Mouse (Mus musculus) hindbrain, postnatal 0 days (tissue): ENCODE measurements around the gene Cuta. TPM values are rescaled to one million over a fixed set of nuclear protein-coding genes. Genes with fewer than 3 reads are reported as not detected.

ENCODE experiments used
- ATAC-seq: fragments of 200-750 bp; cut with Nextera tagmentation; 2 replicates; pipeline ENCODE4 v1.8.0; 2017; ENCODE audit warnings: mild to moderate bottlenecking, moderate TSS enrichment, moderate library complexity
- DNase-seq: peaks from one replicate; pipeline ENCODE4 v3.0.0-alpha.2; 2015; ENCODE audit warnings: low spot score
- H3K27ac ChIP-seq: fragments of 300-500 bp; sonication (generic); 2 replicates; pipeline ENCODE4 v1.5.1; 2014; ENCODE audit warnings: mild to moderate bottlenecking
- H3K27me3 ChIP-seq: fragments of 300-500 bp; sonication (generic); 2 replicates; pipeline ENCODE4 v1.6.1; 2014; ENCODE audit warnings: low read length, mixed read lengths; ENCODE audit not compliant: insufficient read depth
- H3K36me3 ChIP-seq: fragments of 300-500 bp; sonication (generic); 2 replicates; pipeline ENCODE4 v1.6.1; 2014; ENCODE audit warnings: low read length, mixed read lengths; ENCODE audit not compliant: insufficient read depth
- H3K4me1 ChIP-seq: fragments of 300-500 bp; sonication (generic); 2 replicates; pipeline ENCODE4 v1.6.1; 2014; ENCODE audit warnings: antibody characterized with exemption, low read length, mixed read lengths; ENCODE audit not compliant: insufficient read depth
- H3K4me2 ChIP-seq: fragments of 300-500 bp; sonication (generic); 2 replicates; pipeline ENCODE4 v1.6.1; 2014; ENCODE audit warnings: low read depth, mild to moderate bottlenecking, low read length, moderate library complexity, mixed read lengths
- H3K4me3 ChIP-seq: fragments of 300-500 bp; sonication (generic); 2 replicates; pipeline ENCODE4 v1.5.1; 2014; ENCODE audit warnings: low read length
- H3K9ac ChIP-seq: fragments of 300-500 bp; sonication (generic); replicated peaks from 2 replicates; pipeline ENCODE4 v1.6.1; 2014; ENCODE audit warnings: mild to moderate bottlenecking, low read length, moderate library complexity, mixed read lengths
- H3K9me3 ChIP-seq: fragments of 300-500 bp; sonication (generic); 2 replicates; pipeline ENCODE4 v1.6.1; 2016; ENCODE audit warnings: low read length, mixed read lengths
- CTCF ChIP-seq: IDR thresholded peaks from 2 replicates; pipeline ENCODE4 v1.5.1; 2016; ENCODE audit warnings: antibody characterized with exemption, control low read depth, low read depth
- WGBS: fragments of 180-500 bp; shearing (Covaris S2); extraction: QIAGEN DNeasy Blood & Tissue Kit; methylation state at CpG from one replicate; pipeline ENCODE4 v1.1.7; 2014; 5-methylcytosine and 5-hydroxymethylcytosine counted together
- polyA plus RNA-seq: library from polyadenylated mRNA; unstranded; fragments of >200 nt; fragmentation: Nextera tagmentation; extraction: Ambion mirVana; gene quantifications from 2 replicates; pipeline ENCODE4 v1.2.1, GENCODE M21; 2015
- total RNA-seq: library from RNA; depleted of rRNA; stranded (reverse); fragments of >200 nt; gene quantifications from 2 replicates; pipeline ENCODE4 v1.2.3, GENCODE M21; 2014

Gene Cuta
- total and polyA plus RNA-seq, 2 experiments from 2014 or later: 63.8 to 149 TPM

DNA sequence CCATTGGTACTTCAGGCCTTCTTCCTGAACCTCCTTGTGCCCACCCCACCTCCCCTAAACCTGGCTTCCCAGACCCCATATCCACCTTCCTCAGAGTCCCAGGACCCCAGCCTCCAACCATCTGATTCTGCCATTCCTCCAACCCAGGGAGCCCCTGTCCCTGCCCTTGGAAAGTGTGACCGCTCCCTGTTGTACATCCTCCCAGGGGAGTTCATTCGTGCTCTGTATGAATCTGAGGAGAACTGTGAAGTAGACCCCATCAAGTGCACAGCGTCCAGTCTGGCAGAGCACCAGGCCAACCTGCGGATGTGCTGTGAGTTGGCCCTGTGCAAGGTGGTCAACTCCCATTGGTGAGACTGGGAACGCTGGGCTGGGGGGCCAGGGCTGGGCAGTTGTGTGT is 18.5 kb upstream of the Cuta start:
- peaks cover 74% of the 10 kb centered on the region for H3K36me3 ChIP-seq
- no peaks in the 10 kb centered on the region for H3K9me3 ChIP-seq
- no peak overlapping the region for H3K4me2 ChIP-seq
- 97% methylated on average over 5 of the region's 5 CpGs for WGBS
- no peaks in the 10 kb centered on the region for H3K27me3 ChIP-seq
- peaks cover under 1% of the 10 kb centered on the region; the same call in 1 of the 2 replicates for H3K4me1 ChIP-seq
- no peak for TF ChIP-seq CTCF
- H3K9ac ChIP-seq: no peak overlapping the region
- no peak overlapping the region for H3K4me3 ChIP-seq
- no peak for DNase-seq
- H3K27ac ChIP-seq: no peak overlapping the region
- ATAC-seq: no peak

DNA sequence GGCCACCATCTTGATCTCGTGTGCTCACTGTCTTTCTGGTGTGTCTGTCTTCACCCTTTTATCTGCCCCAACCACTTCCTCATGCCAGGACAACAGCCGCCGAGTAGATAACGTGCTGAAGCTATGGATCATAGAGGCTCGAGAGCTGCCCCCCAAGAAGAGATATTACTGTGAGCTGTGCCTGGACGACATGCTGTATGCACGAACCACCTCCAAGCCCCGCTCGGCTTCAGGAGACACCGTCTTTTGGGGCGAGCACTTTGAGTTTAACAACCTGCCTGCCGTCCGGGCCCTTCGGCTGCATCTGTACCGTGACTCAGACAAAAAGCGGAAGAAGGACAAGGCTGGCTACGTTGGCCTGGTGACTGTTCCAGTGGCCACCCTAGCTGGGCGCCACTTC is 17.5 kb upstream of the Cuta start:
- Histone ChIP-seq H3K4me3 (no peak overlapping the region), H3K36me3 (peaks cover 65% of the 10 kb centered on the region), H3K9me3 (no peaks in the 10 kb centered on the region), H3K9ac (no peak overlapping the region), H3K27ac (no peak overlapping the region), H3K4me1 (peaks cover 10% of the 10 kb centered on the region), H3K4me2 (no peak overlapping the region), H3K27me3 (no peaks in the 10 kb centered on the region)
- ATAC-seq (no peak), DNase-seq (no peak)
- 91% methylated on average over 18 of the region's 18 CpGs for WGBS
- TF ChIP-seq CTCF: no peak

DNA sequence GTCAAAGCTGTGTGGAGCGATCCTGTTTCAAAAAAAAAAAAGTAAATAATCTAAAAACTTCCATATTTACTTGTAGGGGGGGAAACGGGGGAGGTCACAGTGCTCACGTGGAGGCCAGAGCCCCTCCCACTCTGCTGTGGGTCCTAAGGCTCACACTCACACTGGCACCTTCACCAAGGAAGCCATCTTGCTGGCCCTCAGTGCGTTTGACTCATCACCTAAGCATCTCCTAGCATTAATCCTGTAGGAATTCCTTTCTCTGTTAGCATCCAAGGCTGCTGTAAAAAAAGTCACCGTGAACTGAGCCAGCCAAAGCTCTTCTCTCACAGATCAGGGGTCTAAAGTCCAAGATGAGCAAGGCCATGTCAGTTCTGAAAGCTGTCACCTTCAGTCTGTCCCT is 16.9 kb upstream of the Cuta start:
- peaks cover 12% of the 10 kb centered on the region for H3K4me1 ChIP-seq
- H3K4me3 ChIP-seq: no peak overlapping the region
- peaks cover 59% of the 10 kb centered on the region for H3K36me3 ChIP-seq
- no peak overlapping the region for H3K4me2 ChIP-seq
- H3K27ac ChIP-seq: no peak overlapping the region
- DNase-seq: no peak
- 83% methylated on average over 5 of the region's 5 CpGs for WGBS
- ATAC-seq: no peak
- H3K9ac ChIP-seq: no peak overlapping the region
- no peaks in the 10 kb centered on the region for H3K9me3 ChIP-seq
- no peak for TF ChIP-seq CTCF
- no peaks in the 10 kb centered on the region for H3K27me3 ChIP-seq

- Histone ChIP-seq H3K36me3 (peaks cover 38% of the 10 kb centered on the region), H3K4me2 (peak overlapping the region; percentile 89; the same call in 1 of the 2 replicates), H3K9ac (no peak overlapping the region), H3K9me3 (no peaks in the 10 kb centered on the region), H3K4me1 (peaks cover 29% of the 10 kb centered on the region), H3K4me3 (0 out of 2 replicates have a peak overlapping the region, but pooled peaks have one; percentile 2), H3K27me3 (no peaks in the 10 kb centered on the region), H3K27ac (no peak overlapping the region)
- 23% methylated on average over 12 of the region's 16 CpGs for WGBS
- TF ChIP-seq CTCF: no peak
- ATAC-seq: no peak
- no peak for DNase-seq
Measured at GRCm38 (mm10) chr17:26953726-26954125, 14.4 kb upstream of the Cuta start.

- no peak for TF ChIP-seq CTCF
- peaks cover 33% of the 10 kb centered on the region for H3K36me3 ChIP-seq
- H3K27me3 ChIP-seq: no peaks in the 10 kb centered on the region
- DNase-seq (no peak), ATAC-seq (no peak)
- H3K4me1 ChIP-seq: peaks cover 29% of the 10 kb centered on the region
- H3K4me2 ChIP-seq: peak overlapping the region; percentile 89
- 28% methylated on average over 6 of the region's 6 CpGs for WGBS
- H3K9me3 ChIP-seq: no peaks in the 10 kb centered on the region
- peak overlapping the region; percentile 2; the same call in 1 of the 2 replicates for H3K4me3 ChIP-seq
- H3K9ac ChIP-seq: 0 out of 2 replicates have a peak overlapping the region, but pooled peaks have one; percentile 43
- no peak overlapping the region for H3K27ac ChIP-seq
Measured at GRCm38 (mm10) chr17:26953201-26953600, 13.8 kb upstream of the Cuta start.

DNA sequence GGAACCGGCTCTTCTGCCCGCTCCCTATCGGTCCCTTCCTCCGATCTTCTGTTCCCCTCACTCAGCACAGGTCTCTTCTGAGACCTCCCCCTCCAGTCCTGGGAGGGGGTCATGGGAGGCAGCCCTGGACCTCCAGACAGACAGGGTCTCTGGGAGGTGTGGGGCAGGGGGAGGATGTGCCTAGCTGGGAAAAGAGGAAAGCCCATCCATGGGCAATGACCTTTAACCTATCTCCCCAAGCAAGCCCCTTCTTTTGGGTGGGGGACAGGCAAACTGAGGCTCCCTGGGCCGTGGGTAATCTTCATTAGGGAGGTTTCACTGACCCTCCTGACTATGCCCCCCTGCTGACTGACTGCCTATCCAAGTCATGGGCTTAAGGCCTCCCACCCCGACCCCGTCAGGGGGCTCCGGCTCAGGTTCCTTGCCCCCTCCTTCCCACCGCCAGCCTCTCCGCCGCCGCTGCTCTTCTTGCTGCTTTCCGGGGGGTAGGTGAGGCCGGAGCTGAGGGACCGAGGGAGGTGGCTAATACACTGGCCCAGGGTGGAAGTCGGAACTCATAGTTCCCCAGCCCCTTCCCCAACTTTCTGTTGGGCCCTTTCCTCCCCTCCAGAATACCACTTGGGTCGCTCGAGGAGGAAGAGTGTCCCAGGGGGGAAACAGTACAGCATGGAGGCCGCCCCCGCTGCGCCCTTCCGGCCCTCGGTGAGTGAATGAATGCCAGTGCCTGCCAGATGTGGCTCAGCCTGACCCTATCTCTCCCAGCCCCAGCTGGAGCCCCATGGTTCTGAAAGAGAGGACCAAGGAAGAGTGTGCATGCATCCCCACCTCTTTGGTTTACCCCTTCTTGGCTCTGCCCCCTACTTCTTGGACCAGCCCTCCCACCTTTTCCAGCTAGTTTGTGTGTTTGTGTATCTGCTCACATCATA is 12.8 kb upstream of the Cuta start:
- H3K27ac ChIP-seq: peak overlapping the region; percentile 46; the same call in 1 of the 2 replicates
- ATAC-seq: no peak
- WGBS: 8% methylated on average over 22 of the region's 23 CpGs
- peak overlapping the region; percentile 89 for H3K4me2 ChIP-seq
- no peak for TF ChIP-seq CTCF
- H3K9ac ChIP-seq: peak overlapping the region; percentile 43
- H3K27me3 ChIP-seq: no peaks in the 10 kb centered on the region
- H3K4me3 ChIP-seq: peak overlapping the region; percentile 35
- peaks cover 35% of the 10 kb centered on the region for H3K4me1 ChIP-seq
- no peak for DNase-seq
- no peaks in the 10 kb centered on the region for H3K9me3 ChIP-seq
- peaks cover 24% of the 10 kb centered on the region for H3K36me3 ChIP-seq

GRCm38 (mm10) chr17:26951406-26951805 is 12.0 kb upstream of the Cuta start:
- DNase-seq: peak; percentile 94

More at GRCm38 (mm10) chr17:26951406-26951805, 12.0 kb upstream of the Cuta start:
- Histone ChIP-seq H3K4me3 (peak overlapping the region; percentile 35), H3K4me2 (peak overlapping the region; percentile 89), H3K27ac (peak overlapping the region; percentile 71), H3K4me1 (peaks cover 42% of the 10 kb centered on the region), H3K9ac (peak overlapping the region; percentile 43), H3K9me3 (no peaks in the 10 kb centered on the region), H3K27me3 (no peaks in the 10 kb centered on the region), H3K36me3 (peaks cover 16% of the 10 kb centered on the region)
- ATAC-seq: peak; percentile 81
- 0% methylated on average over 9 of the region's 11 CpGs for WGBS
- TF ChIP-seq CTCF: no peak
